Mouse (Mus musculus) forebrain, embryonic 15.5 days (tissue): ENCODE measurements around the gene Sesn3. TPM values are rescaled to one million over a fixed set of nuclear protein-coding genes. Genes with fewer than 3 reads are reported as not detected.

ENCODE experiments used
- polyA plus RNA-seq: library from polyadenylated mRNA; unstranded; fragments of >200 nt; fragmentation: Nextera tagmentation; extraction: Ambion mirVana; gene quantifications from 2 replicates; pipeline ENCODE4 v1.2.1, GENCODE M21; 2015

Gene Sesn3
- polyA plus RNA-seq, 1 experiment from 2014 or later: 14.4 TPM

Other genes starting within 250 kb of the Sesn3 start
- gene Endod1, start 106.4 kb downstream of the Sesn3 start, polyA plus RNA-seq: 7.4 and 10.4 TPM in 2 replicates
- 0.45 and 0.52 TPM in 2 replicates for gene Kdm4d, start 225.4 kb downstream of the Sesn3 start, polyA plus RNA-seq
- gene Cwc15, start 225.6 kb downstream of the Sesn3 start, polyA plus RNA-seq: 163 and 170 TPM in 2 replicates